Mouse (Mus musculus) forebrain, postnatal 0 days (tissue): ENCODE measurements at regions not wholly inside any gene's neighbourhood (a gene's known extent, or its start where the extent isn't known, plus 50 kb on each side); places are given as distances from the start of the nearest gene placed in this dataset.
"Not testable (repeated sequence)": the region's sequence is repeated elsewhere in the genome, so short reads cannot be mapped to it uniquely, and the experiment has no call there.

Experiments
- ATAC-seq: fragments of 200-750 bp; cut with Nextera tagmentation; 2 replicates; pipeline ENCODE4 v1.8.0; 2017; ENCODE audit warnings: mild to moderate bottlenecking, moderate library complexity
- DNase-seq: peaks from one replicate; pipeline ENCODE4 v3.0.0-alpha.2; 2015
- H3K27ac ChIP-seq: fragments of 300-500 bp; sonication (generic); 2 replicates; pipeline ENCODE4 v1.5.1; 2014; ENCODE audit warnings: low read depth, mild to moderate bottlenecking, antibody characterized with exemption, low read length, moderate library complexity, mixed read lengths
- H3K27me3 ChIP-seq: fragments of 300-500 bp; sonication (generic); 2 replicates; pipeline ENCODE4 v1.6.1; 2014; ENCODE audit warnings: mild to moderate bottlenecking, low read length, mixed read lengths; ENCODE audit not compliant: insufficient read depth
- H3K36me3 ChIP-seq: fragments of 300-500 bp; sonication (generic); 2 replicates; pipeline ENCODE4 v1.6.1; 2014; ENCODE audit warnings: mild to moderate bottlenecking, moderate library complexity; ENCODE audit not compliant: insufficient read depth
- H3K4me1 ChIP-seq: fragments of 300-500 bp; sonication (generic); 2 replicates; pipeline ENCODE4 v1.6.1; 2014; ENCODE audit warnings: antibody characterized with exemption; ENCODE audit not compliant: insufficient read depth
- H3K4me2 ChIP-seq: fragments of 300-500 bp; sonication (generic); 2 replicates; pipeline ENCODE4 v1.6.1; 2014; ENCODE audit warnings: low read depth, mild to moderate bottlenecking, moderate library complexity
- H3K4me3 ChIP-seq: fragments of 300-500 bp; sonication (generic); 2 replicates; pipeline ENCODE4 v1.5.1; 2014; ENCODE audit warnings: low read depth, low read length, mixed read lengths
- H3K9ac ChIP-seq: fragments of 300-500 bp; sonication (generic); 2 replicates; pipeline ENCODE4 v1.6.1; 2014; ENCODE audit warnings: mild to moderate bottlenecking
- H3K9me3 ChIP-seq: fragments of 300-500 bp; sonication (generic); 2 replicates; pipeline ENCODE4 v1.6.1; 2016; ENCODE audit warnings: low read length
- CTCF ChIP-seq: sonication (generic); IDR thresholded peaks from 2 replicates; pipeline ENCODE4 v1.5.1; 2016; ENCODE audit warnings: antibody characterized with exemption, control low read depth, low read depth
- WGBS: fragments of 180-500 bp; shearing (Covaris S2); extraction: QIAGEN DNeasy Blood & Tissue Kit; methylation state at CpG from one replicate; pipeline ENCODE4 v1.1.7; 2014; 5-methylcytosine and 5-hydroxymethylcytosine counted together

DNA sequence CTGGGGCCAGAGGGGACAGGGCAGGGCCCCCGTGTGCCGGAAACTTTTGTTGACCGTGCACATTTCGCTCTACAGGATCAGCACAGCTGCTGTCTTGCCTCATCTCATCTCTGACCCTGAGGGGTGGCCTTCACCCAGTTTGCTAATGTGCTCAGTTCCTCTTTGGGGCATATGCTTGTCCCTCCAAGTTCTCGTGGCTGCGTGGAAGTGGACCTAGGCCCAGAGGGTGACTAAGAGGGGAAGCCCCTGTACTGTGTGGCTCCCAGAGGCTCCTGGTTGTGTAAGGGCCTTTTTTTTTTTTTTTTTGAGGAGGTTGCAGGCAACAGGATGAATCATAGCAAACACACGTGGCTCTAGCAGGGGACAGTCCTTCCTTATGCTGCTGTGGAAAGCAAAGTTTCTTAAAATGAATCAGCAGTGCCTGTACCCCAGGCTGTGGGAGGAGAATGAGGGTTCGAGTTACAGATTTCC is 288.2 kb downstream of the 4933412E24Rik start:
- H3K4me3 ChIP-seq = no peak overlapping the region
- no peak overlapping the region for H3K9ac ChIP-seq
- WGBS = 81% methylated on average over 8 of the region's 8 CpGs
- no peak overlapping the region for H3K27ac ChIP-seq
- TF ChIP-seq CTCF = no peak
- no peak overlapping the region for H3K4me2 ChIP-seq
- H3K27me3 ChIP-seq = no peaks in the 10 kb centered on the region
- DNase-seq (no peak), ATAC-seq (no peak)
- H3K4me1 ChIP-seq = no peaks in the 10 kb centered on the region
- H3K9me3 ChIP-seq = no peaks in the 10 kb centered on the region
- no peaks in the 10 kb centered on the region for H3K36me3 ChIP-seq

DNA sequence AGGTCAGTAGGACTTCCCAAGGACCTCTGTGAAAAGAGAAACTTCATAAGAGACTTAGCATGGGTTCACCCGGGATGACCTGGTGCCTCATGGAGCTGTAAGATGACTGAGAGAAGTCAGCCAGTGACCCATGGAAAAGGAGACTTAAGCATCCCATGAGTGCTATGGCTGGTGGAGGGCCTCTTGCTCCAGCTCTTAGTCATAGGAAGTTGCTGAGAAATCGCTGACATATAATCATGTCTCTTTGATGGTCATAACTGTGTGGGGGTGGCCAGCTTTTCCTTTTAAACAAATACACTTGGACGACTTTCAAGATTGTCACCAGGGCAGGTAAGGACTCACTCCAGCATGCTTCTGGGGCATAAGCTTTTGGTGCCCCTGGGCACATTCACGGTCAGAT is 290.5 kb downstream of the 4933412E24Rik start:
- WGBS = 90% methylated on average over 4 of the region's 4 CpGs
- ATAC-seq (no peak), DNase-seq (no peak)
- no peak for TF ChIP-seq CTCF
- Histone ChIP-seq H3K4me2 (no peak overlapping the region), H3K9ac (no peak overlapping the region), H3K27ac (no peak overlapping the region), H3K36me3 (no peaks in the 10 kb centered on the region), H3K9me3 (no peaks in the 10 kb centered on the region), H3K4me3 (no peak overlapping the region), H3K4me1 (no peaks in the 10 kb centered on the region), H3K27me3 (no peaks in the 10 kb centered on the region)

DNA sequence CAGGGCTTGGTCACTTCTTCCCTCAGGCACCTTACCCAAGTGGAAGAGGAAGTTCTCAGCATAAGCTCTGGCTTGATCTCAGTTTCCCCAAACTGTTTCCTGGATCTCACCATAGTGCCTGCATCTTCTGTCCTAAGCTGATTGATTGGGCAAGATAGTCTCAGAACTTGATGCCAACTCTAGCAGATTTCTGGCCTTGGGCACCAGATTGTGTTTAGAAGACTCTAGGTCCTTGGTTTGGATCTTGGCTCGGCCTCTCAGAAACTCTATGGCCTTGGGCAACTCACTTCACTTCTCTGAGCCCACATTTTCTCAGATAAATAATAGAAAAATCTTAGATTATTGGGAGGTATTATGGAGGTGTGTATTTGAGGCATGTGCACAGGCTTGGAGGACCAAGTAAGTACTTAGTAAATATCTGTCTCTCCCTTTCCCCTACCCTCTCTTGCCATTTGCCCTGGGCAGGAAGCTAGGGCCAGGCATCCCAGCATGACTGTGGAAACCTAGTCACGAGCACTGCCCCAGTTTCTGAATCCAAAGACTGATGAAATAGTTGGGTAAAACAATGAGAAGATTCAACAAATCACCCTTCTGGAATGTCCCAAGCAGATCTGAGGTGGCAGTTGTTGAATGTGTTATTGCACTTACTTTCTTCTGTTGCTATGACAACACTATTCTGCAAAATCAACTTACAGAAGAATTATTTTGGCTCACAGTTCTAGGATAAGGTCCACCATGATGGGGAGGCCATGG is 293.6 kb downstream of the 4933412E24Rik start:
- Histone ChIP-seq H3K27ac (no peak overlapping the region), H3K27me3 (no peaks in the 10 kb centered on the region), H3K4me2 (no peak overlapping the region), H3K4me3 (no peak overlapping the region), H3K9ac (no peak overlapping the region), H3K36me3 (no peaks in the 10 kb centered on the region), H3K9me3 (no peaks in the 10 kb centered on the region), H3K4me1 (no peaks in the 10 kb centered on the region)
- no peak for TF ChIP-seq CTCF
- 87% methylated on average over 2 of the region's 2 CpGs for WGBS
- DNase-seq (no peak), ATAC-seq (no peak)

DNA sequence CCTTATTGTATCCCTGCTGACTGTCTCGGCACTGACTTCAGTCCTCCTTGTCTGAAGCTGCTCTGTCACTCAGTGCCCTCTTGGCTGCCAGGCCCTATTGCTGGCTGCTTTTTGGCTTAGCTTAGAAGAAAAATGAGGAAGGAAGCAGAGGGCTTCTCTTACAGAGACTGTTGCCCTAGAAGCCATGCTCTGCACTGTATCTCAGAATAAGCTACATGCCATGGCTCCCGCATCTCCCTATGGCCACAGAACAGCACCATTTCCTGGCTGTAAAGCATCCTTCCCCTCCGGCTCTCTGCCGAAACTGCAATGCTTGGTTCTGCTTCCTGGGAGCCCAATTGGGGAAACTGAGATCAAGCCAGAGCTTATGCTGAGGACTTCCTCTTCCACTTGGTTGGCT is 295.0 kb downstream of the 4933412E24Rik start:
- no peak overlapping the region for H3K4me2 ChIP-seq
- 82% methylated on average over 4 of the region's 4 CpGs for WGBS
- no peaks in the 10 kb centered on the region for H3K4me1 ChIP-seq
- H3K9ac ChIP-seq = no peak overlapping the region
- TF ChIP-seq CTCF = no peak
- H3K9me3 ChIP-seq = no peaks in the 10 kb centered on the region
- H3K27me3 ChIP-seq = no peaks in the 10 kb centered on the region
- H3K27ac ChIP-seq = no peak overlapping the region
- no peaks in the 10 kb centered on the region for H3K36me3 ChIP-seq
- H3K4me3 ChIP-seq = no peak overlapping the region
- DNase-seq (no peak), ATAC-seq (no peak)

DNA sequence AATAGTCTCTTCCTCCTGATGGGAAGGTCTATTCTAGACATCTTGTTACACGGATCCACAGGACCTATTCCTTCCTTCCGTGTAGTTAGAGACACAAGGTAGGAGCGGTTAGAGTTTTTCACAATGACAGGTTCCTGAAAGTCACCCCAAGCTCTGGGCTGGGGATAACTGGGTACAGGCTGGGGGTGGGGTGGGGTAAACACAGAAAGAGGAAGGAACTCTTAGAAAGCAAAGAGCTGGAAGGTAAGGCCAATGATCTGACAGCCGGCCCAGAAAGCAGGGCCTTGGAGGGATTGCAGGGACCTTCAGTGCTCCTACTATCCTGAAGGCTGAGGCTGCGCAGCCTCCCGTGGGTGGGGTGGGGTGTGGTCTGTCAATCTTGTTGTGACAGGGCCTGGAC is 295.4 kb downstream of the 4933412E24Rik start:
- Histone ChIP-seq H3K4me2 (no peak overlapping the region), H3K27ac (no peak overlapping the region), H3K27me3 (no peaks in the 10 kb centered on the region), H3K36me3 (no peaks in the 10 kb centered on the region), H3K9me3 (no peaks in the 10 kb centered on the region), H3K4me1 (no peaks in the 10 kb centered on the region), H3K9ac (no peak overlapping the region), H3K4me3 (no peak overlapping the region)
- DNase-seq (no peak), ATAC-seq (no peak)
- 83% methylated on average over 6 of the region's 6 CpGs for WGBS
- TF ChIP-seq CTCF = no peak

DNA sequence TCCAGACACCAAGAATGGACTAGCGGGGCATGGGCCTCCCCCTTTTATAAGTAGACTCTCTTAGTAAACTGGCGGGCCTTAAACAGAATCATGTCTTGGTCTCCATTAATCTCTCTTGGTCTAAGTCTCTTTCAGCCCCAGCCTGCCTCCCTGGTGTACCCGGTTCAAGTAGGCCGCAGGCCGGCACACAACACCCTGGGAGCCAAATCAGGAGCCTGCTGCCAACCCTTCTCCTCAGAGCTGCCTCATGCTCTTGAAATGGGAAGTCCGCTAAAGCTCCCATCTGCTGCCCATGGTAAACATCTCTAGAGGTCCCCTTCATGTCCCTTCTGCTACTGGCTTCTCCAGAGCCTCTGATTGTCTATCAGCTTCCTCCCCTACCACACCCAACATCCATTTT is 296.3 kb downstream of the 4933412E24Rik start:
- DNase-seq = no peak
- no peak for TF ChIP-seq CTCF
- Histone ChIP-seq H3K4me1 (no peaks in the 10 kb centered on the region), H3K36me3 (no peaks in the 10 kb centered on the region), H3K27me3 (no peaks in the 10 kb centered on the region), H3K4me3 (no peak overlapping the region), H3K9me3 (no peaks in the 10 kb centered on the region), H3K9ac (no peak overlapping the region), H3K4me2 (no peak overlapping the region), H3K27ac (no peak overlapping the region)
- WGBS = 93% methylated on average over 6 of the region's 6 CpGs
- no peak for ATAC-seq

DNA sequence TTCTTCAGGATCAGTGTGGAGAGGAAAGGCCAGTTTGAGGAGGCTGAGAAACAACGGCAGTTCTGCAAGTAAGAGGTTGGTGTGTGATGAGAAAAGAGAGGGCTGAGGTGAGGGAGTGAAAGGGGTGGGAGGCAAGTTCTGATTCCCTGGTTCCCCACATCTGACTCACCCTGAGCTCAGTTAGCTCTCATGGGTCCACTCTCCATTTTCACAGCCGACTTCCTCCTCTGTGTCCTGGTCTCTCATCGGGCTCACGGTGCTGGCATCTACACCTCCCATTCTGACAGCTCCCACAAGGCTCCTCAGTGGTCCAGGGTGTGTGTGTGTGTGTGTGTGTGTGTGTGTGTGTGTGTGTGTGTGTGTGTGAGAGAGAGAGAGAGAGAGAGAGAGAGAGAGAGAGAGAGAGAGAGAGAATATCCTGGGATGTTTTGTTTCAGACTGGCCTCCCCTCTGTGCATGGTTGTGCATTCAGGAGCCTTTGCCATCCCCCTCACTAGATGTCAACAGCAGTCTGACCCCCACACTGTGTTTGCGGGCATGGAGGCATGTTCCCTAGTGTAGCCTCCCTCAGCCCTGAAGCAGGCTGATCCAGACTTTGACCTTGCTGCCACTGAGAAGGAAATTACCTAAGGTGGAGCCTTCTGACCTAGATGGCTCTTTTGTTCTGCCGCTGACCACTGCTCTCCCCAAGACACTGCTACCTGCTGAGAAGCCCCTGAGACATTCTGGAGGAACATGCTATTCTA is 296.9 kb downstream of the 4933412E24Rik start:
- H3K4me2 ChIP-seq, H3K9me3 ChIP-seq, H3K27ac ChIP-seq, H3K4me1 ChIP-seq, DNase-seq, H3K36me3 ChIP-seq, ATAC-seq, H3K9ac ChIP-seq, H3K27me3 ChIP-seq, H3K4me3 ChIP-seq: not testable (repeated sequence)
- WGBS = 89% methylated on average over 6 of the region's 6 CpGs
